Mouse (Mus musculus): ENCODE results near the gene Ogg1.
A peak's percentile ranks its signal among the peaks of the same experiment; 100 is the strongest.

Gene Ogg1

DNA sequence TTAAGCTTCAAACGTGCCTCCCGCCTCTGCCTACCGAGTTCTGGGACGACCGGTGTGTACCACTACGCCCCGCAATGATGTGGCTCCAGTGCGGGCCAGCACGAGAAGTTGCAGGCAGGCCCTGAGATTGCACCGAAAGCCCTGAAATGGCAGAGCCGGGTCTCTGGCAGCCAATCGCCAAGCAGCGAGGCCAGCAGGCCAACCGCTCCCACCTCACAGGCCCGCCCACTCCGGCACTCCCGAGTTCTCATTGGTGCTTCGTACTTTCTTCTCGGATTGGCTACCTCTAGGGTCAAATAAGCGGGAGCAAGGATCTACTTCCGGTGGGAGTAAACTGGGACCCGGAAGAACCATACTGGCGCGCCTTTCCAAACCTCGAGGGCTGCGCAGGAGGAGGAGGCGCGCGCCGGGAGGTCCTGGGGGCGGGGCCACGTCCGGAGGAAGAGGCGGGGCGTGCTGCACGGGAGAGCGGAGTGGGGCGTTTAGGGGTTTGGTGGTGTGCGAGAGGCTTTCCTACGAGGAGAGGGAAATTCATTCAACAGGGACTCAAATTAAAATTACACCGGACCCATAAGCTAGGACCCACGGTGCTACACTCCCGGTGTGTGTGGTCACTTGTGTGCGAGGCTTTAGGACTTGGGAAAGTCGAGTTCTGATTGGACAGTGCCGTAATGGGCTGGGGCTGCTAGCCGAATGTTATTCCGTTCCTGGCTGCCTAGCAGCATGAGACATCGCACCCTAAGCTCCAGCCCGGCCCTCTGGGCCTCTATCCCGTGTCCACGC lies at the start of gene Ogg1:
Gene Ogg1, plus strand, starts transcription at position 440 of the 783 bp plus-strand sequence.
- peak; percentile 99 for DNase-seq (ENCODE audit: low spot score)

DNA sequence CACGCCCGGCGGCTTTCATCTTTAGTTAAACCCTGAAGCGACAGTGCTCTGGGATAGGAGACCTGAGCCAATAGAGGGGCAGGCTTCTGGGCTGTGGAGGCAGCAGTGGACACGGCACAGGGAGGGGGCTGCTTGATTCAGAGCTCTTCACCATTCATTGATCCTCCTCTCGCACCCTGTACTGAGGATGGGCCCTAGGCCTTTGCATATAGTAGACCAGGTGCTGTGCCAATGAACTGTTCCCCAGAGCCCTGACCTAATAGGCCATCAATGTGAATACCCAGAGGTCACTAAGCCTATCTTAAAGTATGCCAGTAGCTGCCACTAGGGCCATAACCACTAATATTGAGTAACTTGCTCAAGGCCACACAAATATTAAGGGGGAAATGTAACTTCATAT lies 45.1 kb upstream of the Ogg1 start:
- DNase-seq (ENCODE audit: low spot score) = no peak

DNA sequence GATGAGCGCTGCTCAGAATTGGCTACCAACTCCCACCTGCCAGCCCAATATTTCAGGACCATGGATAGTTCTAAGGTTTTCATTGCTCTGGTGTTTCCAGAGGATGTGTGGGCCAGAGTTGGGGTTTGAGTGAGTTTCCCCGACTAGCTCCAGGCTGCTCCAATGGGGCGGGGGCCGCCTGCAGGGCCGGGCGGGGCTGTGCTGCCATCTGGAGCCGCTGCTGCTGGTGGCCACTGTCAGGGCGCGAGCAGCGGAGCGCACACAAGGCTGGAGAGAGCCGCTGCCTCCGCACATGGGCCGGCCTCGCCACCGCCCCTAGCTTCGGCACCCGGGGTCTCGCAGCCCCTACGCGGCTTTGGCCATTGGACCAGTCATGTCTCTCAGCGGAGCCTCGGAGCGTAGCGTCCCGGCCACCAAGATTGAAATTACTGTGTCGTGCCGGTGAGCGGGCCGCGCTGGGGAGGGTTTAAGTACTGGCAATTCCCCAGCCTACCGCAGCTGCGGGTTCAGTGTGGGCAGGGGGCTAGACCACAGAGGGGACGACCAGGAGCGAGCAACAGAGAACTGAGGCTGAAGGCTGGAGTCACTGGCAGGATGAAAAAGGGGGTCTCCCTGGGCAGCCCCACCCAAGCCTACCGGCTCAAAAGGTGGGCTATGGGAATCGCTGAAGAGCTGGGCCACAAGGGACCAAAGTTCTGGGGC lies 44.5 kb upstream of the Ogg1 start, which contains the start of gene Cpne9:
Gene Cpne9, plus strand, starts transcription at position 207 of the 702 bp plus-strand sequence.
- peak; percentile 83 for DNase-seq (ENCODE audit: low spot score)

DNA sequence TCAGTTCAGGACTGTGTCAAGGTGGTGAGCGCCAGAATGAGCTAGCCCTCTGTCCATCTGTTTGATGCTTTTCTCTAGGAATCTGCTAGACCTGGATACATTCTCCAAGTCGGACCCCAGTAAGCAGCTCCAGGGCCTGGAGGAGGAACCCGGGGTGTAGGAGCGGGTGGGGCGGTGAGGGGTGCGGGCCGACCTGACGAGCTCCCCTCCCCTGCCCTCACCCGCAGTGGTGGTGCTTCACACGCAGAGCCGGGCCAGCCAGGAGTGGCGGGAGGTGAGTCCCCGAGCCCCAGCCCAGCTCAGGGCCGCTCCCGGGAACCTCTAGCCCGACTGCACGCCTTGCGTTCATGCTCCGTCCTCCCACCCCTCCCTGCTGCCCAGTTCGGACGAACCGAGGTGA lies 43.8 kb upstream of the Ogg1 start:
- no peak for DNase-seq (ENCODE audit: low spot score)

DNA sequence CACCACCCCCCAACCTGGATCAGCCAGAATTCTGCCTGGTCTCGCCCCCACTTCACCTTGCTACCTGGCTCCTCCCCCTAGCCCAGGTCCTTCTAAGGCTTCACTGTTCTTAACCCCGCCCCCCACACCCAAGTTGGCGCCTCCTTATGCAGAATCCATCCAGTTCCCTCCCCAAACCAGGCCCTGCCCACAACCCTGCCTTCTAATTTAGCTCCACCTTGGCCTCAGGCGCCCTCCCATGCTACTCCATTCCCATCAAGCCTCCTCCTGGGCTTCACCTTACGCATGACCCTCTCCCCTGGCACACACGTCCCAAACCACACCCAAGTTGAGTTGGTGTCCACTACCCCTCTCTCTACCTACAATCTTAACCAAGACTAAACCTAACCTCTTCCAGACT lies 43.3 kb upstream of the Ogg1 start:
- no peak for DNase-seq (ENCODE audit: low spot score)

DNA sequence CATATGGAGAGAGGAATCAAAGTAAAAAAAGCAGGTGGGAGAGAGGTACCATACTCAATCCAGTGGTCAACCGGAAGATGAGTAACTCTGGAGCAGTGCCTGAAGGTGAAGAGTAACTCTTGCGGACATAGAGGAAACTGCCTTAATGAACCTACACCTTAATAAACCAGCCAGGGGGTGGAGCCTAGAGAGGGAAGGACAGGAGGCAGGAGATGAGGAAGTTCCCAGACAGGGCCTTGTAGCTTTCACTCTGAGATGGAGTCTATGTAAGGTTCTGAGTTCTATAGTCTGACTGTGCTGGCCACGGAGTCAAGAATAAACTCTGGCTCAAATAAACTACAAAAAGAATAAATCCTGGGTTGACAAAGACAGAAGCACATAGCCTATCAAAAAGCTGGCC lies 41.8 kb upstream of the Ogg1 start:
- no peak for DNase-seq (ENCODE audit: low spot score)

DNA sequence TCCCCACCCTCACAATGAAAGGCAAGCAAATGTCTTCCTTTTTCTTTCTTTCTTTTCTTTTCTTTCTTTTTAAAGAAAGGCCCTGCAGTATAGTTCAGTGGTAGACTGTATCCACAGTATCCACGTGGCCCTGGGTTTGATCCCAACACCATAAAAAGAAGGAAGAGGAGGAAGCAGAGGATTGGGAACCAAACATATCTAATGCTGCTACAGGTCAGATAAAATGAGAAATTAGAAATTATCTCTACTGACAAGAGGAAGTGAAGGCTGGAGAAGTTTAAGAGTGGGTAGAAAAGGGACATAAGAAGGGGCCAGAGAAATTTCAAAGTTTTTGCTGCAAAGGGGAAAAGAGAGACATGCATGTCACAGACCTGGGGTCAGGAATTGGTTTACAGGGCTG lies 40.5 kb upstream of the Ogg1 start:
- DNase-seq (ENCODE audit: low spot score) = no peak

DNA sequence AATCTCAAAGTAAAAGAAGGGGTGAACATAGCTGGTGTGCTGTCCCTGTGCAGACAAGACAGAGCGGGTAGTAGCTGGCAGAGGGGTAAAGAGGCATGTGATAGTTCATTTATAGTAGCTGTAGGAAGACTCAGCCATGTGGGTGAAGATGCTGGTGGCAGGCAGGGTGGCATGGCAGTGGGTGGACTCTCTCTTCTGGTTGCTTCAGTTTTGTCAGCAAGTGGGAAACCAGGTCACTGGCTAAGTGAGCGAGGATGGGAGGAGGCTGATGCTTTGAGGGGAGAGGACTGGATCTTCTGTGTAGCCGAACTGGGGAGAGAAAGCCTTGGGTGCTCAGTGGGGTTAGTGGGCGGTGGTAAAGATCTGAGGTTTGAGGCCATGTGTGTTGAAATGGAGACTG lies 39.5 kb upstream of the Ogg1 start:
- no peak for DNase-seq (ENCODE audit: low spot score)

DNA sequence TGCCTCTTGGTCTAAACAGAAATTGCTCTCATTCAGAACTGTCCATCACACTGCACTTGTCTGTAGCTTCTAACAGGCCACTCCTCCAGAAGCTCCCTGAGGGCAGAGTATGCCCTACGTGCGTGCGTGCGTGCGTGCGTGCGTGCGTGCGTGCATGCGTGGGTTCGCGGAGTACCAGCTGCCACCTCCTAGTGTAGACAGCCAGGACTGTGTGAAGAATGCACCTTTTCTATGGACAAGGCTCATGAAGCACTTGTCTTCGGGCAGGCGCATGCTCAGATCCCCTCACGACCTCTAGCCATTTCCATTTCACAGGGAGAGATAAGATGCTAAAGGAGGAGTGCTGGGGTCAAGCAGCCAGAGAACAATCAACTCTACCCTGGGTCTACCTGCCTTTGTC lies 37.4 kb upstream of the Ogg1 start:
- no peak for DNase-seq (ENCODE audit: low spot score)

DNA sequence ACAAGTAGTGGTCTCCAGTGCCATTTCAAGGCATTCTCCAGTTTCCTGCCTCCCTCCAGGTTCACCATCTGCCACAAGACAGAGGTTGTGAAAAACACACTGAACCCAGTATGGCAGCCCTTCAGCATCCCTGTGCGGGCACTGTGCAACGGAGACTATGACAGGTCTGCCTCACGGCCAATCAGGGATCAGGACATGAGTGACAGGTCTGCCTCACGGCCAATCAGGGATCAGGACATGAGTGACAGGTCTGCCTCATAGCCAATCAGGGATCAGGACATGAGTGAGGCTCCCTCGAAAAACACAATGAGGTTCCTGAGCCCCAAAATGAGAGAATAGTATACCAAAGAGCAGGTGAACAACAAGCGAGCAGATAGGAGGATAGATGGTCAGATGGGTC lies 36.4 kb upstream of the Ogg1 start:
- DNase-seq (ENCODE audit: low spot score) = no peak

DNA sequence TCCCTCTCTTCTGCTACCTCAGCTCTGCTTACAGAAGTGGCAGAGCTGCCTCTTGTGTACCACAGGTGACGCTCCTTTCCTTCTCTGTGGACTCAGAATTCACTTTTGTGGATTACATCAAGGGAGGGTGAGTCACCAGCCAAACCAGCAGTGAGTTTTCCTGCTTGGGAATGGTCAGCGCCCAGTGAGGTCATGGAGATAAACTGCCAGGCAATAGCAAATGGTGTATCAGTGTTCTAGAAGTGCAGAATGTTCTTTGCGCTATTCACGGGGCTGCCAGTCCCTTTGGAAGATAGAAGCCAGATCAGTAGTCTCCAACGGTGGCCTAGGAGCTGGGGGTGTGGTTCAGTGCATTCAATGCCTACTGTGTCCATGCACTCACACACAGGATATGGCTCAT lies 33.8 kb upstream of the Ogg1 start:
- DNase-seq (ENCODE audit: low spot score) = no peak

DNA sequence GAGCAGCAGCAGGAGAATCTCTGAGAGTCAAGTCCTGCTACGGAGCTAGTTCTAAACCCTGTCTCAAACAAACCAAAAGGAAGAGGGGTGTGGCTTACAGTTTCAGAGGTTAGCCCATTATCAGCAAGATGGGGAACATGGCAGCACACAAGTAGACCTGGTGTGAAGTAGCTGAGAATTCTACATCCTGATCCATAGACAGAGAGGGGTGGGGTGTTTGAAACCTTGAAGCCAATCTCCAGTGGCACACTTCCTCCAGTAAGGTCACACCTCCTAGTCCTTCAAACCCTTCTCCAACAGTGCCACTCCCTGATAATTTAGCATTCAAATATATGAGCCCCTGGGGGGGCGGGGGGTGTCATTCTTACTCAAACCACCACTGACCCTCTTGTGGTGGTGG lies 30.7 kb upstream of the Ogg1 start:
- no peak for DNase-seq (ENCODE audit: low spot score)

DNA sequence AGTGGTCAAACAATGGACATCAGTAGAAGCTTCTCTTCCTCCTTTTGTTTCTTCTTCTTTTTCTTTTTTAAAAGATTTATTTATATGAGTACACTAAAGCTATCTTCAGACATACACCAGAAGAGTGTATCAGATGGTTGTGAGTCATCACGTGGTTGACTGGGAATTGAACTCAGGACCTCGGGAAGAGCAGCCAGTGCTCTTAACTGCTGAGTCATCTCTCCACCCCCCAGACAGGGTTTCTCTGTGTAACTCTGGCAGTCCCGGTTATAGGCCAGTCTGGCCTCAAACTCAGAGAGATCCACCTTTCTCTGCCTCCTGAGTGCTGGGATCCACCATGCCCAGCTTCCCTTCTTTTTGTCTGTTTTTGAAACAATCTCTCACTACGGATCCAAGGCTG lies 30.1 kb upstream of the Ogg1 start:
- DNase-seq (ENCODE audit: low spot score) = no peak

DNA sequence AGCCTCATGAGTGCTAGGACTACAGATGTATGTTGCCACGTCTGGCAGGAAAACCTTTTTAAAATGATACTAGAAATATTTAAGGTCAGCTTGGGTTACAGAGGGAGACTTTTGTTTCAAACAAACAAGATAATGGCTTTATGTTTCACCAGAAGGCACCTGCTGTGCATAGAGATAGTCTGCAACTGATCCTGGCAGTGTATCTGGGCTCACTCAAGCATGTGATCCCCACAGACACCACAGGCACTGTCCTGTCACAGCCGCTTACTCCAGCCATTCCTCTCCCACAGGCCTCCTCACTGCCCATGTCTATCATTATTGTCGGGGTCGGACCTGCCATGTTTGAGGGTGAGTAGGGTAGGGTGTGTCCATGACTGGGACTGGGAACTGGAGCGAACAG lies 25.4 kb upstream of the Ogg1 start:
- no peak for DNase-seq (ENCODE audit: low spot score)

DNA sequence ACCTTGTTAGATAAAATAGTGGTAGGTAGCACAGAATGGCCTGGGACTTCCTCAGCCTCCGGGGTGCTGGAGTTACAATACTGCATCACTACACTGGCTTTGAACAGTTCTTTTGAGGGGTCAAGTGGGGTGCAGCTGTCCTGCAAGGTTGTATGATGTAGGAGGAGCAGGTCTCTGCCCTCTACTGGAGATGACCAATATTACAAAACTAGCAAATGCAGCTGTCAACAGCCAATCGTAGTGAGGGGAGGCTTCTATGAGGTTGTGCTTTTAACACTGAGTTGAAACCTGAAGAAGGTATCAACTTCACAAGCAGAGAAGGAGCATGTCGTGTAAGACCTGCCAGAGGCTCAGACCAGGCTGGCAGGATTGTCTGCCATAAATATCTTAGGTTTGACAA lies 24.5 kb upstream of the Ogg1 start:
- DNase-seq (ENCODE audit: low spot score) = peak; percentile 68

DNA sequence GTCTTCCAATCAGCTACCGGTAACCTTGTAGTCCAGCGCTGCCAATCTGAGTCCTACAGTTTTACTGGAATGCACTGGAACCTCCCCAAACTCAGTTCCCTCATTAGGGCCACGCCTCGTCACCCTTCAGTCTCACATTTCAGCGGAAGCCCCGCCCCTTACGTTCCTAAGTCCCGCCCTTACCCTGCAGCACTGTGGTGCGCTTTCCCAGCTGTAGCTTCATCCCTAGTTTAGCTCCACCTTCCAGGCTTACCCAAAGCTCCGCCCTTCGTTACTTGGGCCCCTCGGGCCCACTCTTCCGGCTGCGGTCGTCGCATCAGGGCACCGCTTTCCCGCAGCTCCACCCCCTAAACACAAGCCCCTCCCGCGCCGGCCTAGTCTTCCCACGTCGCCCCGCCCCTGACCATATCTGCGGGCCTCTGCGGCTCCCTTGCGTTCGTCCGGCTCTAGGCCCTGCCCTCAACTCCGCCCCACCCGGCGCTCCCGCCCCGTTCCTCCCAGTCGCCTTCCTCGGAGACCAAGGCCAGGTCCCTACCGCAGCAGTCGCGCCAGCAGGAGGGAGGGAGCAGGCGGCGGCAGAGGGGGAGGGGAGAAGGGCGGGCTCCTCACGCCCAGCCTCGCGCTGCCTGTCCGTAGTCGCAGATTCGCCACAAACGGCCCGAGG lies 20.3 kb upstream of the Ogg1 start:
- DNase-seq (ENCODE audit: low spot score) = peak; percentile 99

DNA sequence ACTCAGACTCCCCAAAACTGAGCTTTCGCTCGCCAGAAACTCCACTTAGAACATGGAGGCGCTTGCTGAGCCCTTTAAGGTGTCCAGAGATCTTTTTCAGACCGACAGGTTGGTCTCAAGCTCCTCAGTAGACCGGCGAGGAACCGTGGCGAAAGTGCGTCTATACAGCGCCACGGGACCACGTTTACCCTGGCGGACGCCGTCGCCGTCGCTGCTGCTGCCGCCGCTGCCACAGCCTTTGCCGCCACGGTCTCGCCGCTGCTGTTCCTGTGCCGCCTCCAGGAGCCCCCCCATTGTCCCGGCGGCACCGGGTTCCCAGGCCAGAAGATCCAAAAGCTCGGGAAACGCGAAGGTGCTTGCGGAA lies 19.8 kb upstream of the Ogg1 start, which contains the start of gene Brpf1:
Gene Brpf1, plus strand, starts transcription at position 152 of the 364 bp plus-strand sequence.
- no peak for DNase-seq (ENCODE audit: low spot score)

DNA sequence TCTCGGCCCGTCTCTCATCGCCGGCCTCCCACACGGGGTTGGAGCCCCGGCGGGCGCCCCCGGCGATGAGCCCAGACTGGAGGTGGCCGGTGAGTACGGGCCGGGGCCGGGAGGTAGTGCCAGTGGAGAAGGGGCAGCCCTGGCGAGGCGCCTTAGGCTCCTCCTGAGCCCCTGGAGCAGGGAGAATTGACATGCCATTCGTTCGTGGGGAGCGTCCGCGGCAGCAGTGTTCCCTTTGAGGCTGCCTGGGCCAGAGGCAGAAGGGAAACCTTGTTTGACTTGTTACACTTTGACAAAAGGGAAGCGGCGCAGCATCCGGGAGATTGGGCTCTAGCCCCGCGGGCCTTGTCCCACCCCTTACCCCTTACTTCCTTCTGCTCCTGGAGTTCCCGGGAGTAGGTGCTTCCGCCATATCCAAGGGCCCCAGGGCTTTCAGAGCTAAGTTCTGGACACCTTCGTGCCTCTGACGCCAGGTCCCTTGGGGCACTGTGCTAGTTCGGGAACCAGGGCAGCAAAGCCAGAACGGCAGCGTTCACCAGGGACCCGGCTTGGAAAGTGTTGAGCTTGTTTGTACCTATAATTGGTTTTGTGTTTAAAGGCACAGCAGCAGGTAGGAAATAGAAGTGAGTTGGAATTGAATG lies 19.2 kb upstream of the Ogg1 start:
- peak; percentile 47 for DNase-seq (ENCODE audit: low spot score)

DNA sequence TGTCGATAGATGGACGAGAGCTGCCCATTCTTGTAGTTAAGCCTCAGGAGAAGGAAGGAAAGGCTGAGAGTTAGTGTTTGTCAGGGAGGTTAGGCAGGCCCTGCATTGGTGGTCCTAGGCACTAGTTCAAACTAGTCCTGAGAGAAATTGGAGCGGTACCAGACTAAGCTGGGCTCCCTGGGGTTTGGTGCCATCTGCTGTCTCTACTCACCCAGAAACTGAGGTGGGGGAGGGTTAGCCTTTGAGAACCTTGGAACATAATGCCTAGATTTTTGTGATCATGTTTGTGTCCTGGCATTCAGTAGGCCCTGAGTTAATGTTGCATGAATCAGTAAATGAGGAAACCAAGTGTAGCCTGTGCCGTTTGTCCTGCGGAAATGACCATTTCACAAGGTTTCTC lies 18.6 kb upstream of the Ogg1 start:
- peak; percentile 39 for DNase-seq (ENCODE audit: low spot score)

DNA sequence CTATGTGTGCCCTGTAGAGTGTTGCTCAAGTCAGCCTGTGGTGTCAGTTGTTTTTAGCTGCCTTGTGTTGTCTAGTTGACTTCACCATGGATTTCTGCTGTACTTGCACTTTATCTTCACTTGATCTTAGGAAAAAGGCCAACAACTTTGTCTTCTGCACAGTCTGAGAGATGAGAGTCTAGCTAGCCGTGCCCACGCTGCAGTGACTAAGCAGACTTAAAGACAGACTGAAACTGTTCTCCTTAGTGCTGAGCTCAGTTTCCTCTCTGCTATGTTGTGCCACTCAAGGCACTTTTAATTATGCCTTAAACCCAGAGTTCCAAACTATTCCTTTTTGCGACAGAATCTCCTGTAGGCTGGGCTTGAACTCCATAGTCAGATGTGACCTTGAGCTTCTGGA lies 10.8 kb upstream of the Ogg1 start:
- DNase-seq (ENCODE audit: low spot score) = no peak

DNA sequence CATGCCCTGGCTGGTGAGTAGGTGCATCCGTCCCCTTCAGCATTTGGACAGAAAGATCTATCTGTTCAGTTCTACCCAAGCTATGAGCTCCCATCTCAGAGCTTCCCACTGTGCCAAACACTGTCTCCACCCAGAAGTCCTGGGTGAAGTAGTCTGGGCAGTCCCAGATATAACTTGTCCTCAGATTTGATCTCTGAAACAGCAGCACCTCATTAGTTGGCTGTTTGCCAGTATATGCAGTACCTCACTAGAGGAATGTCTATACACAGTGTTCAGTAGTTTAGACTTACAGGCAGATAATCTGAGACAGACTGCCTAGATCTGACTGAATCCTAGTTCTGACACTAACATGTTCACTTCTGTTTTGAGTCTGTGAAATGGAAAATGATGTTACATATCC lies 2.6 kb downstream of the Ogg1 start:
- no peak for DNase-seq (ENCODE audit: low spot score)

DNA sequence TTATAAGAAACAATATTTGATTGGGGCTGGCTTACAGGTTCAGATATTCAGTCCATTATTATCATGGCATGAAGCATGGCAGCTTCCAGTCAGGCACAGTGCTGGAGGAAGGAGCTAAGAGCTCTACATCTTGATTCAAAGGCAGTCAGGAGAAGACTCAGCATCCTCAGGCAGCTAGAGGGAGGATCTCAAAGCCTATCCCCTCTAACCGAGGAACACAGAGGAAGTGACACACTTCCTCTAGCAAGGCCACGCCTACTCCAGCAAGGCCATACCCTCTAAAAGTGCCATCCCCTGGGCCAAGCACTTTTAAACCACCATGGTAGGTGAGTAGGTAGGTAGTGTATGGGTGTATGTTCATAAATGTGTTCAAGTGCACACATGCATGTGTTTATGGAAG lies 3.8 kb downstream of the Ogg1 start:
- DNase-seq (ENCODE audit: low spot score) = no peak

DNA sequence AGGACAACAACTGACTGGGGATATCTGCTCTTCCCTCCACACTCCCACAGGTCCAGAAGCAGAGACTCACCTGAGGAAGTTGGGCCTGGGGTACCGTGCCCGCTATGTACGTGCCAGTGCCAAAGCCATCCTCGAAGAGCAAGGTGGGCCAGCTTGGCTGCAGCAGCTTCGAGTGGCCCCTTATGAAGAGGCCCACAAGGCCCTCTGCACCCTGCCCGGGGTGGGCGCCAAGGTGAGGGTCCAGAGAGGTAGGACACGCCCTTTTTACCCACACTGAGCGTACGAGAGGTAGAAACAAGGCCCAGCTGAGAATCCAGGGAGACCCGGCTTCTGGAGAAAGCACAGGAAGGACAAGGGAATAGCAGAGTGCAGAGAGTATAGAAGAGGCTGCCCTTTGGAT lies 4.9 kb downstream of the Ogg1 start:
- no peak for DNase-seq (ENCODE audit: low spot score)

Measured in embryo, embryonic 10.5 days (tissue).